In the genomic region with DNA sequence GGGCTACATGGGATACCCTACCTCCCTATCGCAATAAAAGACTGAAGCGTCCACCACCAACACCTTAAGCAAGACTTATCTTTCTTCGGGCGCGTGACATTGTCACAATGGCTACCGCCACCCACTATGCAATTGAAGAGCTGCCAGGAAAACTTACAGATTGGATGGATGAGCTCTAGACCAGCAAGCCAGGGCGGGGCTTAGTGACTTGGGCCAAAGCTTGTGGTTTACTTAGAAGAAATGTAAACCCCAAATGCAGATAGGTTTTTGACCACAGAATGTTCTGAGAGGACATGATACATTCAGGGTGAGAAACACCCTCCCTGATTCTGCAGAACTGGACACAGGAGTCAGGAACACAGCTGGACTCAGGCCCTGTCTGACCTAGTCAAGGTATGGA, we compare ENCODE assay signal across 40 mouse cellular contexts. TPM values are rescaled to one million over a fixed set of nuclear protein-coding genes. Genes with fewer than 3 reads are reported as not detected.
DNase-seq lines count a peak whose midpoint lies in the region; ATAC-seq lines count a peak whose summit lies in the region.
"Had no signal": no experiment of that assay in that cellular context is flagged by ENCODE, and none has a peak within 500 bp of the region (broad histone marks: within the 10 kb centered on the region; RNA-seq: fewer than 3 reads in every experiment).

No protein-coding gene starts in this region.

- H3K36me3 ChIP-seq in liver, embryonic 11.5 days (ENCODE audit: control insufficient read depth, insufficient read depth, low read length), result no peaks in the 10 kb centered on the region
- peaks cover 6% of the 10 kb centered on the region for H3K36me3 ChIP-seq in embryonic facial prominence, embryonic 10.5 days (replicated peaks)
- H3K36me3 ChIP-seq: forebrain, embryonic 12.5 days; heart, embryonic 13.5 days; hindbrain, embryonic 15.5 days; limb, embryonic 15.5 days; liver, embryonic 15.5 days had no signal

- ATAC-seq in liver, embryonic 11.5 days (replicated peaks; ENCODE audit: low FRiP score), result 0 out of 2 replicates have a peak, but pooled peaks have one; percentile 9
- ATAC-seq in megakaryocyte progenitor cell, adult 5-6 weeks (replicated peaks; ENCODE audit: poor library complexity), result peak; percentile 52

- H3K9me3 ChIP-seq in liver, embryonic 11.5 days (ENCODE audit: control insufficient read depth, low read length), result no peaks in the 10 kb centered on the region
- H3K9me3 ChIP-seq in embryonic facial prominence, embryonic 10.5 days, result no peaks in the 10 kb centered on the region
- H3K9me3 ChIP-seq: forebrain, embryonic 12.5 days; heart, embryonic 13.5 days; hindbrain, embryonic 10.5 days; hindbrain, embryonic 15.5 days; limb, embryonic 10.5 days; limb, embryonic 15.5 days; liver, embryonic 15.5 days had no signal

- DNase-seq in liver, embryonic 11.5 days (ENCODE audit: low spot score), result no peak
- DNase-seq in liver, result no peak
- DNase-seq in ES-CJ7 (ENCODE audit: low read depth, low spot score), result peak; percentile 49
- peak; percentile 71 for DNase-seq in ZHBTc4 (ENCODE audit: low read depth, low spot score)
- no peak for DNase-seq in right cerebral cortex, postnatal 10 days (ENCODE audit: low spot score in 2 of 2)
- DNase-seq in embryonic facial prominence, embryonic 10.5 days (ENCODE audit: low spot score), result no peak
- DNase-seq in left cerebral cortex, postnatal 14 days (ENCODE audit: low spot score in 2 of 2), result no peak
- DNase-seq: adrenal gland, postnatal 10 days; B cell, adult 2 months; cerebellum, adult 11 months; cerebellum, adult 9-10 months; cerebellum, postnatal 36 days; embryo, embryonic 11 days; gastrocnemius, postnatal 36 days; heart, postnatal 10 days; kidney, adult 18-20 months; kidney, postnatal 10 days; layer of hippocampus, postnatal 36 days; lung, embryonic 14.5 days; lung, postnatal 36 days; midbrain, embryonic 14.5 days; right cerebral cortex, postnatal 14 days; thymus, postnatal 25 days had no signal

- no peak overlapping the region for H3K27ac ChIP-seq in liver, embryonic 11.5 days (ENCODE audit: low read depth, low read length)
- H3K27ac ChIP-seq in embryonic facial prominence, embryonic 10.5 days (replicated peaks), result no peak overlapping the region
- H3K27ac ChIP-seq: forebrain, embryonic 12.5 days; heart, embryonic 13.5 days; hindbrain, embryonic 10.5 days; hindbrain, embryonic 15.5 days; limb, embryonic 10.5 days; limb, embryonic 15.5 days; liver, embryonic 15.5 days had no signal

- H3K4me3 ChIP-seq in liver, embryonic 11.5 days (ENCODE audit: low read depth, low read length), result no peak overlapping the region
- no peak overlapping the region for H3K4me3 ChIP-seq in embryonic facial prominence, embryonic 10.5 days
- H3K4me3 ChIP-seq: erythroblast, embryonic 14.5 days; forebrain, embryonic 12.5 days; heart, embryonic 13.5 days; hindbrain, embryonic 10.5 days; hindbrain, embryonic 15.5 days; limb, embryonic 10.5 days; limb, embryonic 15.5 days; liver, embryonic 15.5 days had no signal

- intact Hi-C loops in left cerebral cortex, postnatal 14 days (cut with DNase I), result loop anchor here (2.0 kb wide), 1 partner anchor 80 kb away; no protein-coding TSS in a partner anchor

- H3K4me1 ChIP-seq in liver, embryonic 11.5 days (replicated peaks; ENCODE audit: control insufficient read depth, insufficient read depth, low read length), result peaks cover 17% of the 10 kb centered on the region
- peaks cover 4% of the 10 kb centered on the region; the same call in 1 of the 2 replicates for H3K4me1 ChIP-seq in embryonic facial prominence, embryonic 10.5 days
- H3K4me1 ChIP-seq: hindbrain, embryonic 15.5 days had no signal

- H3K4me2 ChIP-seq in liver, embryonic 11.5 days, result no peak overlapping the region
- H3K4me2 ChIP-seq: forebrain, embryonic 12.5 days; heart, embryonic 13.5 days; hindbrain, embryonic 15.5 days; limb, embryonic 15.5 days; liver, embryonic 15.5 days; lung, embryonic 14.5 days had no signal

- no peaks in the 10 kb centered on the region for H3K27me3 ChIP-seq in liver, embryonic 11.5 days (replicated peaks; ENCODE audit: control insufficient read depth, insufficient read depth, low read length)
- no peaks in the 10 kb centered on the region for H3K27me3 ChIP-seq in embryonic facial prominence, embryonic 10.5 days (replicated peaks; ENCODE audit: low read depth, poor library complexity, severe bottlenecking)
- H3K27me3 ChIP-seq: hindbrain, embryonic 15.5 days; limb, embryonic 15.5 days; liver, embryonic 15.5 days had no signal

- 49% methylated on average over 7 of the region's 7 CpGs for WGBS in liver, embryonic 11.5 days
- 95% methylated on average over 7 of the region's 7 CpGs for WGBS in embryonic facial prominence, embryonic 10.5 days

- H3K9ac ChIP-seq in liver, embryonic 11.5 days (ENCODE audit: low read depth, low read length), result no peak overlapping the region
- H3K9ac ChIP-seq: forebrain, embryonic 12.5 days; heart, embryonic 13.5 days; hindbrain, embryonic 15.5 days; limb, embryonic 15.5 days; liver, embryonic 15.5 days; lung, embryonic 14.5 days had no signal

RNA-seq across cellular contexts. Expression of a gene that starts 3.6 kb away (rescaled TPM):
- polyA plus RNA-seq in liver, embryonic 11.5 days (2014; fragmentation: Nextera tagmentation; extraction: Ambion mirVana), result not detected in 2 replicates
- total RNA-seq in megakaryocyte progenitor cell, adult 5-6 weeks (2015), result not detected in 2 replicates
- total RNA-seq in megakaryocyte progenitor cell, adult 5-6 weeks (2017), result not detected in 2 replicates
- polyA plus RNA-seq in embryonic facial prominence, embryonic 10.5 days (2016; fragmentation: Nextera tagmentation; extraction: Ambion mirVana), result 0.10 TPM in 1 of 2 replicates, not detected in the other
- not detected for total RNA-seq in left cerebral cortex, postnatal 14 days (2021)
- total RNA-seq: gastrocnemius, adult 18-20 months; gastrocnemius, postnatal 36 days; heart, adult 8-10 months; layer of hippocampus, postnatal 36 days had no signal
- polyA plus RNA-seq: erythroblast, embryonic 14.5 days; forebrain, embryonic 12.5 days; heart, embryonic 13.5 days; hindbrain, embryonic 10.5 days; hindbrain, embryonic 15.5 days; limb, embryonic 10.5 days; liver, embryonic 15.5 days; lung, embryonic 14.5 days; midbrain, embryonic 14.5 days; neural tube, embryonic 14.5 days; stomach, embryonic 14.5 days had no signal

RNA-seq across cellular contexts. Expression of a gene that starts 14.4 kb away (rescaled TPM):
- polyA plus RNA-seq in liver, embryonic 11.5 days (2014; fragmentation: Nextera tagmentation; extraction: Ambion mirVana), result 0.30 TPM in 1 of 2 replicates, not detected in the other
- total RNA-seq in megakaryocyte progenitor cell, adult 5-6 weeks (2015), result not detected in 2 replicates
- not detected in 2 replicates for total RNA-seq in megakaryocyte progenitor cell, adult 5-6 weeks (2017)
- 1.0 and 1.2 TPM in 2 replicates for polyA plus RNA-seq in embryonic facial prominence, embryonic 10.5 days (2016; fragmentation: Nextera tagmentation; extraction: Ambion mirVana)
- not detected for total RNA-seq in left cerebral cortex, postnatal 14 days (2021)
- total RNA-seq: adrenal gland, postnatal 10 days; gastrocnemius, adult 18-20 months; gastrocnemius, postnatal 36 days; heart, adult 8-10 months; heart, postnatal 10 days; layer of hippocampus, postnatal 36 days; monocyte, adult 5-6 weeks had no signal
- polyA plus RNA-seq: erythroblast, embryonic 14.5 days; forebrain, embryonic 12.5 days; hindbrain, embryonic 15.5 days; intestine, embryonic 14.5 days; large intestine, adult 2 months; liver, embryonic 15.5 days; lung, embryonic 14.5 days; midbrain, embryonic 14.5 days; neural tube, embryonic 14.5 days; small intestine, adult 2 months; stomach, embryonic 14.5 days had no signal

Comparison
In these comparisons a context has a peak if more than half of its experiments do, and no peak if none do; other contexts are left out.
1. DNase-seq: peak in ES-CJ7 (single experiment) and ZHBTc4 (single experiment); none in liver, embryonic 11.5 days (single experiment), liver (single experiment), right cerebral cortex, postnatal 10 days (0 of 2), embryonic facial prominence, embryonic 10.5 days (single experiment) and left cerebral cortex, postnatal 14 days (0 of 2).